Mouse (Mus musculus) induced T-regulatory cell, adult 2 months (primary cell): Measurements from ENCODE around the gene Sdc3.

ENCODE experiments used
- DNase-seq: peaks from one replicate; pipeline ENCODE4 v3.0.0-alpha.2; 2012; ENCODE audit warnings: low read depth

Gene Sdc3

GRCm38 (mm10) chr4:130820594-130821255 lies 28.4 kb downstream of the Sdc3 start:
- no peak for DNase-seq

DNA sequence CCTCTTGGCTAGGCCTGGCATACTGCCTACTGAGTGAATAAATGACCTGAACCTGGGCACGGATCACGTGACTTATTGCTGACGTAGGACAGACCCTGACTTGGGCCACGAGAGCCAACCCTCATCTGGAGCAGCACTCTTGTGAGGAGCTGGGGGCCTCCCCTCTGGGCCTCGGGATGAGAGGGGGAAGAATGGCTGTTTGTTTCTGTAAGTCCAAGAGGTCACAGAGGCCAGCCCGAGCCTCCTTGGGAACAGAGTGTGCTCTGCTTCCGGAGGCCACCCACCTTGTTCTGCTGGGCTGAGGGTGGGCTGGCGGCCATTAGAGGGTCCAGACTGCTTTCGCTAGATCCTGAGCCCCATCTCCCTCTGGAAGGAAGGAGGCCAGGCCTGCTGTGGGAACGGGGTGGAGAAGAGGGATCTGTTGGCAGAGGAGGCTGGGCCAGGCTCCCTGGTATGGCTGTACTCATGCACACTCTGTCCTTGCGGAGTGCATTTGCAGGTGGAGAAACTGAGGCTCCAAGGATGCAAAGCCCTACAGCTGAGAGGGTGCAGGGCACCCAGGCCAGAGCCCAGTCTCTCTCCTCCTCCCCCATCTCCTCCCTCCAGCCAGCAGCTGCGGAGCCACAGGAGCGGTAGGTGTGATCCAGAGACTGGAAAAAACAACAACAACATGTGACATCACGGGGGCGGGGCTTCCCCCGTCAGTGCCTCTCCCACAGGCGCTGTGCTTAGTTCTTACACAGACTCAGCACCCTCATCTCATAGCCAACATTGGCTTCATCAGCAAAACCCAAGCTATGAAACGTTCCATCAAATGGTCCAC lies 36.7 kb downstream of the Sdc3 start:
- DNase-seq = peak; percentile 31

- DNase-seq = no peak
Observed at GRCm38 (mm10) chr4:130834122-130834521, 41.8 kb downstream of the Sdc3 start.

DNA sequence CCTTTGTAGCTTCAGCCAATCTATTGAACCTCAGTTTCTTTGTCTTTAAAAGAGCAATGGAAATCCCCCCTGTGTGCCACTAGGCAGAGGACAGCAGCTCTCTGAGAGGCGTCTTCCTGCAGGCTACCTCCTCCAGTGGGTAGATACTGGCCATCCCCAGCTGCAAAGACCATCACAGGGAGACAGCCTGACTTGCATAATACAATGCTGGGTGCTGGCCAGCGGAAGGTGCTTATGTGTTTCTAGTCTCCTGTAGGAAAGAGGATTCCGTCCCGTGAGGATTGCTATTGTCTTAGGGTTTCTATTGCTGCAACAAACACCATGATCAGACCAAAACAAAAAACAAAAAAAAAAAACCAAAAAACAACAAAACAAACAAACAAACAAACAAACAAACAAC lies 43.2 kb downstream of the Sdc3 start:
- DNase-seq = no peak

GRCm38 (mm10) chr4:130836281-130837061 lies 44.1 kb downstream of the Sdc3 start:
- DNase-seq = no peak

DNA sequence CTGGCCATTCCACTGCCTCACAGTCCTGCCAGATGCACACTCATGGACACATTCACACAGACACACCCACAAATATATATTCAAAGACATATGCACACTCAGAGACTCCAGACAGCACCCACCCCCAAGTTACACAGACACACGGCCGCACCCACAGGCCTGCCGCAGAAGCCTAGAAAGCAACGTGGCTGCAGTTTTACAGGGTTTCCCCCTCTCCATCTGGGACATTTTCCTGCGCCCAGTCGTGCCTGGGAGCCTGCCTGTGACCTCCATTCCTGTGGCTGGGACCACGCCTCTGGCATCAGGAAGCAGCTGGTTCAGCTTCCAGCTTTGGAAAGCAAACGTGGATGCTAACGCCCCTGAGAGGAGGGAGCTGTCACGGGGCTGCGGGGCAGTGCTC lies 46.2 kb downstream of the Sdc3 start:
- DNase-seq = no peak

- no peak for DNase-seq
Observed at GRCm38 (mm10) chr4:130841107-130841840, 48.9 kb downstream of the Sdc3 start.

DNA sequence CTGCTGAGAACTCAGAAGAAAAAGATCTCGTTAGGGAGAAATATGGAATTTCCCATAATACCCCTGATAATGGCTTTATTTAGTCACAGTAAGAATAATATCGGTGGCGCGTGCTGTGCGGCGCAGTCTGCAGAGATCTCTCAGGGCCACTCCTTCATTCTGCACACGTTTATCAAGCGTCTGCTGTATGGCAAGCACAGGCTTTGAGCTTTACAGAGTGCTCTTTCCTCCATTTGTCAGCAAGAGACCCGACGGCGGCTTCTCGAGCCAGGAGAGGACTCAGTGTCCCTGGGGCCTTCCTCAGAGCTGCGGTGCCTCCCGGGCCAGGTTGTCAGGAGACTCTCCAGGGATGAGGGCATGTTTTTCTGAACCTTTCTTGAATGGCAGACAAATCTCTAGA lies 56.5 kb downstream of the Sdc3 start:
- DNase-seq = no peak

- DNase-seq = no peak
Observed at GRCm38 (mm10) chr4:130857661-130858060, 65.3 kb downstream of the Sdc3 start.

GRCm38 (mm10) chr4:130858880-130859279 lies 66.5 kb downstream of the Sdc3 start:
- DNase-seq = no peak

GRCm38 (mm10) chr4:130859467-130859866 lies 67.1 kb downstream of the Sdc3 start:
- no peak for DNase-seq

GRCm38 (mm10) chr4:130860902-130861652 lies 68.7 kb downstream of the Sdc3 start:
- no peak for DNase-seq

GRCm38 (mm10) chr4:130861653-130862208 lies 69.4 kb downstream of the Sdc3 start:
- DNase-seq = no peak

DNA sequence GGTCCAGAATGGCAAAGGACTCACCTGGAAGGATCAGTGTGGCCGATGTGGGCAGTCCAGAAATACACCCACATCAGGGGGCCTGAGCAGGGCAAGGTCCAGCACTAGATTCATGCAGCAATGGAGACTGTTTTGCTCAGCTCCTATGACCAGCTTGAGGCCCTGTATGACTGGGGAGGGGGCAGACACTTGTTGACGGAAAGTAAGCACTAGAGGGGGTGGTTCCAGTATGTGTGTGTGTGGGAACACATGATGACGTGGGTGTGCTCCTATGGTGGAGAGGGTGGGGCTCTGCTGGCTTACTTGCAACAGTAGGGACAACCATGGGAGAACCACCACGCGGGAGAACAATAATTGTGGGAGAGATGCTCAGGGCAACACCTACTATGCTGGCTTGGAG lies 70.2 kb downstream of the Sdc3 start:
- no peak for DNase-seq

DNA sequence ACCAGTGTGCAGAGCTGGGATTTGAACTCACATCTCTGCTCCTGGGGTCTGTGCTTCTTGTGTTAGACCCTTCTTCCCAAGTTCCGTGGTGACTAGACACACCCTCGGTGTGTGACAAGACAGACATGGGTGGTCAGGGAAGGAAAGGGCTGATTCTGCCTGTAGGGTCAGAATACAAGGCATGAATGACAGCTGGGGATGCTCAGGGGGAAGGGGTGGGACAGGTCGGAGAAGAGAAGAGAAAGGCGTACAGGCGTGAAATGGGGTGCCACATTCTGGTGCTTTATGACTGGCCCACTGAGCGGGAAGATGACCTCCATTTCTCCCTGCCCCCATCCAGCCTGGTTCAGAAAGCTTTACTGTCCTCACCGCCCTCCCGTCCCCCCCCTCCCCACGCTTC lies 73.1 kb downstream of the Sdc3 start:
- DNase-seq = no peak

GRCm38 (mm10) chr4:130865901-130866371 lies 73.6 kb downstream of the Sdc3 start:
- no peak for DNase-seq

GRCm38 (mm10) chr4:130867940-130868339 lies 75.6 kb downstream of the Sdc3 start:
- DNase-seq = no peak

DNA sequence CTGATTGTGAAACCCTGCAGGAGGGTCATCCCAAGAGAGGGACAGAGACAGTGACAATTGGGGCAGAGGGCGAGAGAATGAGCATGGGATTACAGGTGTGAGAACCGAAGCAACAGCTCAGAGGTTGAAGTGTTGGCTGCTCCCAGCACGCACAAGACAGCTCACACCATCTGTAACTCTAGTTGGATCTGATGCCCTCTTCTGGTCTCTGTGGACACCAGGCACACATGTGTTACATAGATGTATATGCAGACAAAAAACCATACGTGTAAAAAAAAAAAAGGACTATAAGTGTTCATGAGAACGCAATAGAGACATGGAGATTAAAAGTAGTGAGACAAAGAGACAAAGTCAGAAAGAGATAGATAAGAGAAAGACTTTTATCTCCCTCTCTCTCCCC lies 76.5 kb downstream of the Sdc3 start:
- DNase-seq = no peak

GRCm38 (mm10) chr4:130872414-130872813 lies 80.1 kb downstream of the Sdc3 start:
- DNase-seq = no peak

- DNase-seq = peak; percentile 36
Observed at GRCm38 (mm10) chr4:130873440-130873839, 81.1 kb downstream of the Sdc3 start.

GRCm38 (mm10) chr4:130874601-130875000 lies 82.3 kb downstream of the Sdc3 start:
- no peak for DNase-seq
